Mouse (Mus musculus): ENCODE results near the gene Tceanc. TPM values are rescaled to one million over a fixed set of nuclear protein-coding genes. Genes with fewer than 3 reads are reported as not detected.

The Tceanc gene
- polyA plus RNA-seq, 1 experiment, result 1.5 TPM

- WGBS, result 70% methylated on average over 6 of the region's 6 CpGs
- Histone ChIP-seq H3K4me3 (replicated peaks; ENCODE audit: control insufficient read depth, low read depth, low read length) (no peak overlapping the region), H3K27ac (ENCODE audit: control insufficient read depth, insufficient read depth, low read depth, low read length, poor library complexity) (no peak overlapping the region), H3K4me1 (ENCODE audit: control insufficient read depth, insufficient read depth, low read length) (no peaks in the 10 kb centered on the region; the same call in 1 of the 2 replicates)
- no peak for TF ChIP-seq POLR2A (IDR thresholded peaks at IDR 0.05; ENCODE audit: borderline replicate concordance, control insufficient read depth, low read depth, low read length)
- TF ChIP-seq CTCF (IDR thresholded peaks at IDR 0.05; ENCODE audit: control insufficient read depth, insufficient read depth, low read length), result no peak
Observed at GRCm38 (mm10) chrX:166477393-166477792, 41.0 kb downstream of the Tceanc start.

DNA sequence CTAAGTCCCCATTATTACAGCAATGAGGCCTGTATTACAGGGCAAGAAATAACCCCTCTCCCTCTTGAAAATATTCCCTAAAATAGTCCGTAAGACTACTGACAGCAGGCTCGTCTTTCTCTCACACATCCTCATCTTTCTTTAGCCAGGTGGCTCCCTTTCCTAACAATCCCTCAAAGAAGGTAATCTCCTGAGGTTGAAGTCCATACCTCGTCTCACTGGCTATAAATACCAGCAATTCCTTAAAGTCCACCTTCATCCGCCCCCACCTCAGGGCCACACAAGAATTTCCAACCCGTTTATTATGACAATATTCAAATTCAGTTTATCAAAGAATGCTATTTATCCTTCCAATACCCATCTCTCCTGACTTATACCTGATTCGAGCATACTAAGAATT lies 45.8 kb downstream of the Tceanc start:
- TF ChIP-seq POLR2A (IDR thresholded peaks at IDR 0.05; ENCODE audit: borderline replicate concordance, control insufficient read depth, low read depth, low read length), result no peak
- no peak for TF ChIP-seq CTCF (IDR thresholded peaks at IDR 0.05; ENCODE audit: control insufficient read depth, insufficient read depth, low read length)
- WGBS, result 82% methylated on average over 6 of the region's 6 CpGs
- H3K4me1 ChIP-seq (ENCODE audit: control insufficient read depth, insufficient read depth, low read length), result peaks cover 2% of the 10 kb centered on the region; the same call in 1 of the 2 replicates
- no peak overlapping the region for H3K4me3 ChIP-seq (replicated peaks; ENCODE audit: control insufficient read depth, low read depth, low read length)
- no peak overlapping the region for H3K27ac ChIP-seq (ENCODE audit: control insufficient read depth, insufficient read depth, low read depth, low read length, poor library complexity)

- 79% methylated on average over 7 of the region's 7 CpGs for WGBS
- Histone ChIP-seq H3K4me1 (ENCODE audit: control insufficient read depth, insufficient read depth, low read length) (peaks cover 2% of the 10 kb centered on the region; the same call in 1 of the 2 replicates), H3K4me3 (replicated peaks; ENCODE audit: control insufficient read depth, low read depth, low read length) (no peak overlapping the region), H3K27ac (ENCODE audit: control insufficient read depth, insufficient read depth, low read depth, low read length, poor library complexity) (no peak overlapping the region)
- no peak for TF ChIP-seq POLR2A (IDR thresholded peaks at IDR 0.05; ENCODE audit: borderline replicate concordance, control insufficient read depth, low read depth, low read length)
- TF ChIP-seq CTCF (IDR thresholded peaks at IDR 0.05; ENCODE audit: control insufficient read depth, insufficient read depth, low read length), result no peak
Observed at GRCm38 (mm10) chrX:166468321-166468720, 50.0 kb downstream of the Tceanc start.

GRCm38 (mm10) chrX:166455525-166455924 lies 62.8 kb downstream of the Tceanc start:
- TF ChIP-seq CTCF (IDR thresholded peaks at IDR 0.05; ENCODE audit: control insufficient read depth, insufficient read depth, low read length) (no peak), POLR2A (IDR thresholded peaks at IDR 0.05; ENCODE audit: borderline replicate concordance, control insufficient read depth, low read depth, low read length) (no peak)
- H3K4me3 ChIP-seq (replicated peaks; ENCODE audit: control insufficient read depth, low read depth, low read length), result no peak overlapping the region
- no peak overlapping the region for H3K27ac ChIP-seq (ENCODE audit: control insufficient read depth, insufficient read depth, low read depth, low read length, poor library complexity)
- 65% methylated on average over 1 of the region's 1 CpGs for WGBS
- no peaks in the 10 kb centered on the region; the same call in 1 of the 2 replicates for H3K4me1 ChIP-seq (ENCODE audit: control insufficient read depth, insufficient read depth, low read length)

GRCm38 (mm10) chrX:166454331-166454730 lies 64.0 kb downstream of the Tceanc start:
- WGBS, result 70% methylated on average over 3 of the region's 3 CpGs

GRCm38 (mm10) chrX:166453532-166453931 lies 64.8 kb downstream of the Tceanc start:
- WGBS, result 40% methylated on average over 6 of the region's 6 CpGs
- Histone ChIP-seq H3K27ac (ENCODE audit: control insufficient read depth, insufficient read depth, low read depth, low read length, poor library complexity) (no peak overlapping the region), H3K4me1 (ENCODE audit: control insufficient read depth, insufficient read depth, low read length) (no peaks in the 10 kb centered on the region; the same call in 1 of the 2 replicates), H3K4me3 (replicated peaks; ENCODE audit: control insufficient read depth, low read depth, low read length) (no peak overlapping the region)
- TF ChIP-seq CTCF (IDR thresholded peaks at IDR 0.05; ENCODE audit: control insufficient read depth, insufficient read depth, low read length) (no peak), POLR2A (IDR thresholded peaks at IDR 0.05; ENCODE audit: borderline replicate concordance, control insufficient read depth, low read depth, low read length) (no peak)

More at GRCm38 (mm10) chrX:166454331-166454730, 64.0 kb downstream of the Tceanc start:
- H3K27ac ChIP-seq (ENCODE audit: control insufficient read depth, insufficient read depth, low read depth, low read length, poor library complexity), result no peak overlapping the region
- no peak for TF ChIP-seq POLR2A (IDR thresholded peaks at IDR 0.05; ENCODE audit: borderline replicate concordance, control insufficient read depth, low read depth, low read length)
- no peak for TF ChIP-seq CTCF (IDR thresholded peaks at IDR 0.05; ENCODE audit: control insufficient read depth, insufficient read depth, low read length)
- no peaks in the 10 kb centered on the region; the same call in 1 of the 2 replicates for H3K4me1 ChIP-seq (ENCODE audit: control insufficient read depth, insufficient read depth, low read length)
- no peak overlapping the region for H3K4me3 ChIP-seq (replicated peaks; ENCODE audit: control insufficient read depth, low read depth, low read length)

Other genes with a start within 250 kb of the Tceanc start
- 6.8 and 7.6 TPM in 2 replicates for gene Trappc2, start 78.0 kb downstream of the Tceanc start, polyA plus RNA-seq (2011; ENCODE audit: insufficient read depth, insufficient read length, low replicate concordance, missing spikeins)
- gene Ofd1, start 77.9 kb downstream of the Tceanc start, polyA plus RNA-seq (2011; ENCODE audit: insufficient read depth, insufficient read length, low replicate concordance, missing spikeins), result 6.2 and 6.6 TPM in 2 replicates
- gene Rab9, start 38.7 kb downstream of the Tceanc start, polyA plus RNA-seq (2011; ENCODE audit: insufficient read depth, insufficient read length, low replicate concordance, missing spikeins), result 14.2 and 26.0 TPM in 2 replicates
- gene Egfl6, start 67.2 kb upstream of the Tceanc start, polyA plus RNA-seq (2011; ENCODE audit: insufficient read depth, insufficient read length, low replicate concordance, missing spikeins), result 1.1 and 1.5 TPM in 2 replicates